Mouse (Mus musculus) heart, postnatal 25 days (tissue): ENCODE data around the gene Pi16. TPM values are rescaled to one million over a fixed set of nuclear protein-coding genes. Genes with fewer than 3 reads are reported as not detected.
A peak's percentile ranks its signal among the peaks of the same experiment; 100 is the strongest.
"Not testable (repeated sequence)": the region's sequence is repeated elsewhere in the genome, so short reads cannot be mapped to it uniquely, and the experiment has no call there.

Source experiments
- DNase-seq: peaks from one replicate; pipeline ENCODE4 v3.0.0; 2022; ENCODE audit warnings: low spot score
- intact Hi-C: fragments of 180-260 bp; cut with DNase I; formaldehyde crosslinking; loops from one replicate; pipeline ENCODE4 v1.15.1; 2025
- total RNA-seq, 2 experiments: library from RNA; stranded (reverse); gene quantifications; 2 replicates each; pipeline ENCODE4 v1.2.3; 2021

Gene Pi16
- 10 to 100 TPM; 32.6 to 45.8 TPM for total RNA-seq

DNA sequence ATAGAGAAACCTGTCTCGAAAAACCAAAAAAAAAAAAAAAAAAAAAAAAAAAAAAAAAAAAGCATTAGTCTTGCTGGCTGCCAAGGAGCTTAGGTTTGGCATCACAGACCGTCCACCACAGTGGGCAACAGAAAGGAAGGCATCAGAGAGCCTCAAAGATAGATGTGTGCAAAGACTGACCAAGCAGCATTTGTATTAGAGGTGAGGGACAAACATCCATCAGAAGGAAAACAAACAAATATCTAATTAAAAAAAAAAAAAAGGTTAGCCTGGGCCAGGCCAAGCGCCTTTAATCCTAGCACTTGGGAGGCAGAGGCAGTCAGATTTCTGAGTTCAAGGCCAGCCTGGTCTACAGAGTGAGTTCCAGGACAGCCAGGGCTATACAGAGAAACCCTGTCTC lies at the start of gene Pi16:
TSS of gene Pi16 (plus strand) at position 301 of the 400 bp plus-strand sequence.
- DNase-seq, intact Hi-C loops: not testable (repeated sequence)

DNA sequence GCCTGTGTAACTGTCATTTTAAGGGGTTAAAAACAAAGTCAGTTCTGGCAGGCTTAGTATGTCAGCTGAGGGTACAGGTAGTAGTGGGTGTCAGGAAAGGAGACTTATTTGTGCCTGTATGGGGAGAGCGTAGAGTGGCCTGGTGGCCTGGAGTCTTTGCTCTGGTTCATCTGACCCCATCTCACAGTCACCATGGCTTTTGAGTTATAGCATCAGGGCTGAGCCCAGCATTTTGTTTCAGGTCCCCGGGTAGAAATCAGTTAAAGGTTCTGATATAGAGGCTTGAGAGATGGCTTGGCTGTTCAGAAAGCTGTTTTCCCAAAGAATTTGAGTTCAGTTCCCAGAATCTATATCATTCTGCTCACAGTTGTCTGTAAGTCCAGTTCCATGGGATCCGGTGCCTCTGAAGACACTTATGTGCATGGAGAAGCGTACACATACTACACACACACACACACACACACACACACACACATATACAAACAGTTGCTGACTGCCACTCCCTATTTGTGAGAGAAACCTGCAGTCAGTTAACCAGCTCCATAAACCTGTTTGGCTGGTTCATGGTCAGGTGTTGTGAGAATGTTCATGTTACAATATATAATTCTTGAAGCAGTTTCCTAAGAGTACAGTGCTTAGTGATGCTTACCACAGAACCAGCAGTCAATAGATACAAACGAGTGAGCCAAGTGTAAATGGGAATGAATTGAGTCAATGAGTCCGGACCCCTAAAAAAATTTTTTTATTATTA lies 49.4 kb upstream of the Pi16 start:
- no peak for DNase-seq
- intact Hi-C loops: loop anchor here (1.0 kb wide), 1 partner anchor 103 kb away; no protein-coding TSS in a partner anchor

DNA sequence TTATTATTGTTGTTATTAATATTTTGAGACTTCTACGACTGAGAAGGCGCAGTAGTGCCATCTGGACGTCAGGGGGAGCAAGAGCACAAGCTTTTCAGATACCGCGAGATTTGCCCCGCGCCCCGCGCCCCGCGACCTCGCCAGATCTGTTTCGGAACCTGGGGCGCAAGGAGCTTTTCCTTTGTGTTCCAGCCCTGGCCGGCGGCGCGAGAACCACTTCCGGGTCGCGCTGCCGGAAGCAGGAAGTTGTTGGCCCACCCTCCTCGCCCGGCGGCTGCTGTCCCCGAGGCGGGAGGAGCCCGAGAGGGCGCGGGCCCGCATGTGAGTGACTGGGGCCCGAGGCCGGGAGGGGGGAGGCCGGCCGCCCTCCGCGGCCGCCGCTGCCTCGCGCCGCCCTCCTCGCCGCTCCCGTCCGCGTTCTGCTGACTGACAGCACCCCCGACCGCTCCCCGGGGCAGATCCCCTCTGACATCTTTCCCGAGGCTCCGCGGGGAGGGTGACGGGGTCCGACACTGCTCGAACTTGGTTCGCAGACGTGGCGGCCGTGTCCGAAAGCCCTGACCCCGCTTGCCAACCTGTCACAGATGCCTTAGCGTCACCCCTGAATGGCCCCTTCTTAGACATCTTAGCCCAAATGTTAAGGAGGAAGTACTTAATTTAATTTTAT lies 48.7 kb upstream of the Pi16 start, which contains the start of gene BC004004:
TSS of gene BC004004 (plus strand) at position 107 of the 667 bp plus-strand sequence.
- peak; percentile 96 for DNase-seq
- intact Hi-C loops: loop anchor here (1.0 kb wide), 1 partner anchor 102 kb away; no protein-coding TSS in a partner anchor

DNA sequence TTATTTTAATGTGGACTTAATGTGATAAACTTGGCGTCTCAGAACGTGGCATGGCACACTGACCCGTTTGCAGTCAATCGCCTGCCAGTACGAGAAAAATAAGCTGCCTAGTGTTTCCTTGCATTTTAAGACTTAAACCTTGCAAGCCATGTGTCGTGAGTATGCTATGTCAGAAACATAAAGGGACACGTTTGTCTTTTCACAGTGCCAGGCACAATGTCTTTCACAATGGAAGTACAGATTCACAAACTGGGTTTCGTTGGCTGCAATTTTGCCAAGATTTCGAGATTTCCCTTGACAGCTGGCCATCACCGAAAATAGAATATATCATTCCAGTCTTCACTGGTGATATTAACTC lies 48.2 kb upstream of the Pi16 start:
- DNase-seq: no peak
- intact Hi-C loops: no loop called here

DNA sequence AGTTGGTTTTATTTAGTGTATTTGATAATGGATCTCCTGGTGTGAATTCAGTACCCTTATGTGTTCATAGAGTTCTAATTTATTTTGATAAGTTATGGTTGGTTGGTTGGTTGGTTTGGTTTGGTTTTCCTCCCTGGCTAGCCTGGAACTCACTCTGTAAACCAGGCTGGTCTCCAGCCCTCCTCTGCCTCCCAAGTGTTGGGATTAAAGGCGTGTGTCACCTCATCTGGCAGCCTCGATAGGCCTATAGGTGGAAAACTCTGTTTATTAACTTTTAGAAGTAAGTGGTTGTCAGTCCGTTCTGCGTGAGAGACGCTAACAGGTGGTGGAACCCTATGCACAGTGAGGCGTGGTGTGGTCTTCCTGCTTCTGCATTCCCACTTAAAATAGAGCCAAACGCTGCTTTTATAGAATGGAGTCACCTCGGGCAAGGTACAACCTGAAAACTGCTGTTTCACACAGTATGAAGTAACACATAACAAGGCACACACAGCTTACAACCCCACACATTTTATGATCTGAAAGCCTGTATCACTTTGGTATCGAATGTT lies 47.3 kb upstream of the Pi16 start:
- intact Hi-C loops: no loop called here
- DNase-seq: no peak

DNA sequence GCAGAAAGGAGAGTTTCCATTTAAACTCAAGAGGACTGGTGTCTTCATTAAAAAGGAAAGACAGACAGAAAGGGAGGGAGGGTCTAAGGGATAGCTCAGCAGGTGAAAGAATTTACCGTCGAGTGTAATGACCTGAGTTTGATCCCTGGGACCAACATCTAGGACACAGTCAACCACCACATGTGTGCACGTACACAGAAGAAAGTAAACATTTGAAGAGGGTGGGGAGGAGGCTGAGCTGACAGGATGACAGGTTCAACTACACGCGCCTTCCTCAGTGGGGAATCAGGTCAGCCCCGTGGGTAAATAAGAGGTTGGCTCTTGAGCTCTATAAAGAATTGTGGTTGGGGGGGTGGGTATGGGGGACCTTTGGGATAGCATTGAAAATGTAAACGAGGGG lies 44.3 kb upstream of the Pi16 start:
- intact Hi-C loops: no loop called here
- no peak for DNase-seq

DNA sequence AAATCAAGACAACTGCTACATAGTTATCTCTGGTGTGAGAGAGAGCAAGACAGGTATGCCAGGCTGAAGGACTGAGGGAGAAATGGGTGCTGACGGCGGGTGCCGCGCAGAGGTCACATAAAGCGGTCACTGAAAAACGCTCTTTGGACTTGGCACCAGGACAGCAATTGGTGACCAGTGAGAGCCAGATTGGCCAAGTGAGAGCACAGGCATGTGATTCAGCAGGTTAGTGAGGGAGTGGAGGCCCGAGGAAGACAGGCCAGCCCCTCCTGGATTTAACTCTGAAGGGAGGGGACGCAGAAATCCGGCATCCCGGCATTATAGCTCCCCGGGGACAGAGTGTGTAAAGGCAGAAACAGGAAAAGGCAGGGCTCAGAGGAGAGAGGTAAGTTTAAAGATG lies 43.6 kb upstream of the Pi16 start:
- intact Hi-C loops: no loop called here
- DNase-seq: no peak

DNA sequence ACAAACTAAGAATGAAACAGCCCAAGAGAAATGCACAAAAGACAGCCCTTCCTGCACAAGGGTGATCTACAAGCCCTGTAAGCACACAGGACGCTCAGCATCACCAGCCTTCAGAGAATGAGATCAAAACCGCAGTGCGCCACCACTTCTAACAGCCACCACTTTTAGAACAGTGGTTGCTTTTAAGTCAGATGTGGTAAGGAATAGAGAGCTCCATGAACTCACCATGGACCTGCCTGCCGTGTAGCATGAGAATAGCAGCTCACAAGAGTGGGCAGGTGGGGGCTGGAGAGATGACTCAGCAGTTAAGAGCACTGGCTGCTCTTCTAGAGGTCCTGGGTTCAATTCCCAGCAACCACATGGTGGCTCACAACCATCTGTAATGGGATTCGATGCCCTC lies 37.1 kb upstream of the Pi16 start:
- intact Hi-C loops: no loop called here
- DNase-seq: no peak

DNA sequence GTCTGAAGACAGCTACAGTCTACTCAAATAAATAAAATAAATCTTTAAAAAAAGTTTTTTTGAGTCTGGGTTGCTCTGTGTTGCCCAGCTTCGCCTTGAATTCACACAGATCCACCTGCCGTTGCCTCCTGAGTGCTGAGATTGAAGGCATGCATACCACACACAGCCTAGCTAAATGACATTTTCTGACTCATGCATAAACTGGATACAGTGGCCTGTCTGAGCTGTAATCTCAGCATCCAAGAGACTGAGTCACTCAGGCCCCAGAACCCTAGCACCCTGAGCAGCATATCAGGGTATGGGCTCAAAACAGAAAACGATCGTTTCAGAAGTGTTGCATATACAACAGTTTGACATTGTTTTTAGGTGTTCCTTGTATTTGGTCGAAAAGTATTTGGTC lies 35.9 kb upstream of the Pi16 start:
- DNase-seq: no peak
- intact Hi-C loops: no loop called here

DNA sequence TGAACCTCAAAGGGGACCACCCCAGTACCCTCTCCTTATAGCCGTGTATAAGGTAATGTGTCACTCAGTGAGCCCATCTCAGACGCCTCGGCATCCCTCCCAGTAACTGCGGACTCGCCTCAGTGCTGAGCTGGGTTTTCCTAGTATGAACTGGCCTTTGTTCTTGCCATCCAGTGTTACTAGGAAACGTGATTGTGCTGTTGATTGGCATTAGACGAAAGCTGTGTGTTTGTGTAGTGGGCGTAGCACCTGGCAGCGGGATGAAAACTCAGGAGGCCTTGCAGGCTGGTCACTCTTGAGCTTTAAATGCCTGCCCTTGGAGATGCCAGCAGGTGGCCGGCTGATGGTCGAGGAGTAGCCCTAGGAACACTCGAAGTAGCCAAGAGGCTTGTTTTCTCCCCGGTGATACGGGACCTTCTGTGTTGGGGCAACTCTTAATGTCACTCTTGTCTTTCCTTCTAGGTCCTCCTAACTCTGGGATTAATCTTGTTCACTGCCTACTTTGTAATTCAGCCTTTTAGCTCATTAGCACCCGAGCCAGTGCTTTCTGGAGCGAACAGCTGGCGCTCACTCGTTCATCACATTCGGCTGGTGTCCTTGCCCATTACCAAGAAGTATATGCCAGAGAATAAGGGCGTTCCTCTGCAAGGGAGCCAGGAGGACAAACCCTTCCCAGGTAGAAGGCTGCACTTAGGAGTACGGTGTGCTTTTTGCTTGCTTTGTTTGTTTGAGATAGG lies 35.1 kb upstream of the Pi16 start:
- no peak for DNase-seq

DNA sequence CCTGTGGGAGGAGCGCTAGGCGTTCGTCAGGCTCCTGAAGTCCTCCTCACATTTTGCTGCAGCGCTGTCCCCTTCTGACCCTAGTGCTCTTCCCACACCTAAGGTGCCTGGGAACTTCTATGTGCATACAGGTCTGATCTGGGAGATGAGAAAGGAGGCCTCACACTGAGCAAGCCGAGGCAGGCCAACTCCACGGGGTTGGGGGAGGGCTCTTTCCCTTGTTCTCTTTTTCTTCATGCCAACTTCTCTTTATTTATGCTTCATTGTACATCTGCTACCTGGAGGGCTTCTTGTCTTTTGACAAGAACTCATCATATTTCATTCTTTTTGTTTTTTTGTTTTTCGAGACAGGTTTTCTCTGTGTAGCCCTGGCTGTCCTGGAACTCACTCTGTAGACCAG lies 25.7 kb upstream of the Pi16 start:
- intact Hi-C loops: loop anchor here (2.0 kb wide), 1 partner anchor 79 kb away; no protein-coding TSS in a partner anchor
- DNase-seq: no peak

More for the DNA sequence above, 35.1 kb upstream of the Pi16 start:
- intact Hi-C loops: no loop called here

DNA sequence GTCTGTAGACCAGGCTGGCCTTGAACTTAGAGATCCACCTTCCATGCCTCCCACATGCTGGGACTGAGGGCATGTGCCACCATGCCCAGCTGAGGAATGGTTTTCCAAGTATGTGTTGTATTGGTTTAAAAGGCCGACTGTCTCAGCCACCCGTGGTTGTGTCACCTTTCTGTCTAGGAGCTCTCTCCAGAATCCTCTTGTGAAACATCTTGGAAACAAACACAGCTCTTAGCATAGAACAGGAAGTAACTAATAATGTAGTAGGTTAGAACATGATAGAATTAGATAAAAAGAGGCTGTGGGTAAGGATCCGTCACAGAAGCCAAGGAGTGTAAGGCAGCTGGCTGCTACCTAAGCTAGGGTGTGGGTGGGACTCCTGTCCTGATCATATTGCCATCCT lies 24.5 kb upstream of the Pi16 start:
- intact Hi-C loops: no loop called here

DNA sequence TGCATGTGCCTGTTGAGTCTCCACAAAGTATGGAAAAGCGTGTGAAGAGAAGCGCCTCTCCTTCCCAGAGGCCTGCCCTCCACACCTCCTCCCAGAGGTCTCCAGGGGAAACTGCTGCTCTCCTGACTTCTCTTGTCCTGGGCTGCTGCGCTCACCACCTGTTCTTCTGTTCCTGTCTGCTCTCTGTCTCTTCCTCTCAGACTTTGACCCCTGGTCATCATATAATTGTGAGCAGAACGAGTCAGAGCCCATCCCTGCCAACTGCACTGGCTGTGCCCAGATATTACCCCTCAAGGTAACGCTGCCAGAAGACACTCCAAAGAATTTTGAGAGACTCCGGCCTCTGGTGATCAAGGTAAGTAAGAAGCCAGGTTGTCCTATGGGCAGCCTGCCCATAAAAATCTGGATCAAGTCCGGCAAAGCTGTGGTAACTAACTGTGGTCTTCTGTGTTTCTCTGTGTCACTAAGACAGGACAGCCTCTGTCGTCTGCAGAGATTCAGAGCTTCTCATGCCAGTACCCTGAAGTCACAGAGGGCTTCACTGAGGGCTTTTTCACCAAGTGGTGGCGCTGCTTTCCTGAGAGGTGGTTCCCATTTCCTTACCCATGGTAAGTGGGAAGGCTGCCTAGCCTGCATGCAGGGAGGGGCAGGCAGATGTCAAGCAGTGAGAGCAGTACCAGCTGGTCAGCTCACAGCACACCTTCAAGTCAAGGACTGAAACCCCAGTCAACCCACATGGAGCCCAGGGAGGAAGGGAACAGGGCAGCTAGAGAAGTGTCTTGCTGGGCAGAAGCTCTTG lies 23.5 kb upstream of the Pi16 start:
- intact Hi-C loops: no loop called here
- no peak for DNase-seq

More for the DNA sequence above, 24.5 kb upstream of the Pi16 start:
- no peak for DNase-seq

DNA sequence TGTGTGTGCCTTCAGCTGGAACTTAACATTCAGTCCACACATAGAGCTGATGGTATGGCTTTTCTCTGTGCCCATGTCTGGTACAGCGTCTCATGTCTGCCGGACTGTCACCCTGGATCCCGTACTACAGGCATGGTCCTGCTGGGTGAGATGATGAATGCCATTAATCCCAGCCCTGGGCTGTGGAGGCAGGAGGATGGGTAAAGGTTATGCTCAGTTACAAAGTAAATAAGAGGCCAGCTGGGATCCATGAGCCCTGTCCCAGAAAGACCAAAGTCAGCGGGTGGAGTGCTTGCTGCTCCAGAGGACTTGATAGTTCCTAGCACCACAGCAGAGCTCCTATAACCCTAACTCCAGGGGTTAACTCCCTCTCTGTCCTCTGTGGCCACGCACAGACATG lies 21.6 kb upstream of the Pi16 start:
- intact Hi-C loops: no loop called here
- DNase-seq: no peak

DNA sequence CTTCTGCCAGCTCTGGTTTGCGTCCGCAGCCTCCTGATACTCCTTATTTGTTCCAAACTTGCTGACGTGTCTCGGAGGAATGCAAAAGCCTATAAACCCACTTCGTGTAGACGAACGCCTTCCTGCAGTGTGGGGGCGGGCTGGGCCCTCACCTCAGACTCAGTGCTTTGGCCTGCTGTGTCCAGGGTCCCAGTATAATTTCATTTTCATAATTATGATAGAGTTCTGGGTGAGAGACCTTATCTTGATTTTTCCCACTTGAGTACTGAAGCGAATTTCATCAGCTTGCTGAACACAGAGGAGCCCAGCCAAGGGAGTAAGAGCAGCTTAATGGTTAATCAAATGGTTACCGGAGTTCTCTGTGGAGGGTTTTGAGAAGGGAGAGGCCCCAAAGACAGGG lies 20.2 kb upstream of the Pi16 start:
- intact Hi-C loops: no loop called here
- no peak for DNase-seq

DNA sequence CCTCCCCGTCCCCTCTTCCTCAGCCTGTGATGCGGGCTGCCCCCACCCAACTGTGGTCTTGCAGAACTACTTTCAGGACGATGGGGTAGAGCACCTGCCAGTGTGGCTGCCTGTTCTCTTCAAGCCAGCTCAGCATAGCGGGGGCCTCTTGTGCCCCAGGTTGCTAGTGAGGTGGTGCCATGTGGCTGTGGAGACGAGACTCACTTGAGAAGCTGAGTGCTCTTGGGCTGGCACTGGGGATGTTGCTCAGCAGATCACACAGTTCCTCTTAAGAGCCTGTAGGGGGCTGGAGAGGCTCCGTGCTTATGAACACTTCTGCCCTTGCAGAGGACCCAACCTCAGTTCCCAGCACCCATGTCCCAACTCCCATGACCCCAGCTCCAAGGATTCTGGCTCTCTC lies 19.7 kb upstream of the Pi16 start:
- intact Hi-C loops: no loop called here
- no peak for DNase-seq

DNA sequence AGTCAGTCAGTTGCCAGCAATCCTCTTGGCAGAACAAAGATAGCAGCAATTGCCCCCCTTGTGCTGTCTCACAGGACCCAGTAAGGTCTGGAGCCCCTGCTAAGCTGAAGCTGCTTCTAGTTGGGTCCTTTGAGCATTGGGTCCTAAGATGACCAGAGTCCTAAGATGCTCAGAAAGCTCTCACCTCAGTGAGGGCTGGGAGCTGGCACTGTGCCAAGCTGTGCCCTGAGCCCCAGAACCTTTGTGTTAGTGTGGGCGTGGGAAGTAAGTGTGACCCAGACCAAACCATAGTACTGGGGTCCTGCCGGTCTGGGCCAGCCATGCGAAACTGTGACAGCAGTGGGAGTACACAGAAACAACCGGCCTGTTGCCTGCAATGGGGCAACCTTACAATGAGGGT lies 18.2 kb upstream of the Pi16 start:
- intact Hi-C loops: no loop called here
- DNase-seq: no peak

DNA sequence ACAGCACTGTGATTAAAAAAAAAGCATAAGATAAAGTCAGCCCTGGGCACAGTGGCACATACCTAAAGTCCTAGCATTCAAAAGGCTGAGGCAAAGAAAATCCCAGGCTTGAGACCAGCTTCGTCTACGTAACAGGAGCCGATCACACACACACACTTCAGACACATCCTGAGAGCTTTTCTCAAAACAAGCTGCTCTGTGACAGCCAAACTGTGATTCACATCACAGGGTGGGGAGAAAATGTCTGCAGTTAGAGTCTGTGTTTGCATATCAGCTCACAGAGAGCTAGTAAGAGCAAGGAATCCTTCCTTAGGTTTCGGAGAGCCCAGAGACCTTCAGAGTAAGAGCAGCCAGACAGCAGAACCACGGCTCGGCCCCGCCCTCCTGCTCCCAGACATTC lies 16.6 kb upstream of the Pi16 start:
- DNase-seq: no peak
- intact Hi-C loops: no loop called here

DNA sequence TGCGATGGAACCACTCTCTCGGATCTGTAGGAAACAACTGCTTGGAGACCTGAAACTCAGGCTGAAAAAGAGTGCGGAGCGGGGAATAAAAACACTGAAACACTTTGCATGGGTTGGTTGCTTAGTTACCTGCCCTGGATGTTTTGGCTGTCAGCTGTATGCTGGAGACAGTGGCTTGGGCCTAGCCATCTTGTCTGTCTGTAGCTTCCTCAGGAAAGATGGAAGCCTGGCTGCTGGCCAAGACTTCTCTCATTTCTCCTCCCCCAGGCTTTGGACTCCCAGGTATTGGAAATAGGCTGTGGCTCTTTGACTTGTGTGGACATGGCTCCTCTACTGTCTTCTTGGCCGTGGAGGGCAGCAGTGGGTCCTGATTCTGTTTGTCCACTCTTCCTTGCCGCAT lies 16.1 kb upstream of the Pi16 start:
- intact Hi-C loops: no loop called here
- DNase-seq: no peak

DNA sequence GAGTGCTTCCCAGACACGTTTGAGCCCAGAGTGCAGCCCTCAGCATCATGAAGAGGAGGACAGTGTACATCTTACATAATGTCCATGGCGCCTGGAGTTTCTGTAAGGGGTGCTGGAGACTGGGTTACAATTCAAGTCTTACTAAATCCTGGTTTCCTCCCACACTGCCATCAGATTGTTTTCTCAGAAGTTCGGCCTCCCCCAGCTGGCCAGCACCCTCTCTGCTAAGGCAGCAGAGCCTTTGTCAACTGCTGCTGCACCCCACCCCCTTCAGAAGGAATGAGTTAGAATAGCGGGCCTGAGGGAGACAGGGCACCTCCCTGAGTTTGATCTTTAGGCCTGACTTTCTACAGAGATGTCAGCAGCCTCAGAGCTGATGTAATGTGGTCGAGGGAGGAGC lies 15.3 kb upstream of the Pi16 start:
- peak; percentile 61 for DNase-seq
- intact Hi-C loops: no loop called here
